Mouse (Mus musculus): Measurements from ENCODE around the gene Cplx3.

The Cplx3 gene

DNA sequence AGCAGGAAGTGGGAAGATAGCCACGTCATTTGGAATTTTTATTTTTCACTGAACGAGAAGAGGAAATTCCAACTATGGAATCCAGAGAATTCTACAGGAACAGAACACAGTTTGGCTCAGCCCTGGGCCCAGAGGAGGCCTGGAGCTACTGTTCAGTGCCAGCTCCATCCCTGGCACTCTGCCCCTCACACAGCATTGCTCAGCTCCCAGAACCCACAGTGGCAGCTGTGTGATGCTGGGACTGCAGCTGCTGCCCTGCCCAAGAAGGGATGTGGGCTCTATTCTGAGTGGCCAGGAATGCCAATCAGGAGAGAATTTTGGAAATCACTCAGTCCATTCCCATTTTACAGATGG is 4.8 kb downstream of the Cplx3 start:
- DNase-seq (ENCODE audit: low read depth, low spot score) = no peak

DNA sequence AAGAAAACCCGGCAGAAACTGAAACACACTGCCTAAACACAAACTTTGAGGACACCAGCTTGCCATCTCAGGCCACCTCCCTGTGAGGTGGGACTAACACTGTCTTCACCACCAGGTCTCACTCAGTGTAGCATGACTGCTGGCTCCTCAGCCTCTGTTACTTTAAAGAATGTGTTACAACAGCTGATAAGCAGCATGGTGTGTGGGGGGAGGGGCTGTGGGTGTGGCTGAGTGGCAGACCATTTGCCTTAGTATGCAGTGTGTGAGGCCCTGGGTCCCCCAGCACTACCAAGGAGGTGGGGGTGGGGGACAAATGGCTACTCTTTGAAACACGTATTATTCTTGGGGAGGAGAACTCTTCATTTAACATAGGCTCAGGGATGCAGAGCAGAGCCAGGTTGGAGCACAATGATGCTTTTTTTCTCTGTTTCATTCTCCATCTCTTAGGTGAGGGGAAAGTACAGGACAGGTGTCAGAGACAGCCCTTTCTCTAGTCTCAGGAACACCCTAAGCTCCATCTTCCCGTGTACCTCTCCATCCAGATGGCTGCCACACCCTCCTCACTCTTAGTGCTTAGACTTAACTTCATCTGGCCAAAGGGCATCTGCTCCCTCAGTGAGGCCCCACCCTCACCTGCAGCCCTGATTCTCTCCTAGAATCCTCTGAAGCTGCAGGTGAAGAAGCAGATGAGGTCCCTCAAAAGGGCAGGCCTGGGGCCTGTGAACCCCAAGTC is 5.3 kb downstream of the Cplx3 start:
- no peak for DNase-seq (ENCODE audit: low read depth, low spot score)

DNA sequence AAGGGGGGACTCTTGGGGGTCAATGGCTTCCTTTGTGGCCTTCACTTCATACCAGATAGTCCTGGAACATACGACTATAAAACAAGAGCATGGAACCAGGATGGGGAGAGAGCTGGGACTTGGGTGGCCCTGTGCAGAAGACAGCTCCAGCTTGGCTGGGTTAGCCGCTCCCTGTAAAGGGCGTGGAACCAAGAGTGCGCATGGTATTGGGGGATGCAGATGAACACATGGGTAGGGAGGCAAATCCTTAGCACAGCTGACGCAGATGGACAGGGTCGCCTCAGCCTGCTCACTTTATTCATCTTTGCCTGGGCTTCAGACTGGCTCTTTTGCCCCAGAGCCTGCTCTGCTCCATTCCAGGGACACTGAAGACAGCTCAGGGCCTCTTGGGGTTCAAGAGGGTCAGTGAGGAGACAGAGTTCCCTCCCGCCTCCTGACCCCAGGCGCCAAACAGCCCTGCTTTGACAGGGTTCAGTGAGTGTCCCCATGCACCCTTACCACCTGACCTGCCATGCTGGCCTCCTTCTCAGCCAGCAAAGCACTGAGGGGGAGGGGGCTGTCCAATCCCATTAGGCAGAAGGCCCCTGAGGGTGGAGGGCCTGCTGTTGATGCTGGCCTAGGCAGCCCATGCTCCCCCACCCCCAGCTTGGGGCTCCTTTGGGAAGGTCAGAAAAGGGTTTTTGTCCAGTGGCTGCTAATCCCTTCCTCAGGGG is 7.1 kb downstream of the Cplx3 start:
- DNase-seq (ENCODE audit: low read depth, low spot score) = no peak

DNA sequence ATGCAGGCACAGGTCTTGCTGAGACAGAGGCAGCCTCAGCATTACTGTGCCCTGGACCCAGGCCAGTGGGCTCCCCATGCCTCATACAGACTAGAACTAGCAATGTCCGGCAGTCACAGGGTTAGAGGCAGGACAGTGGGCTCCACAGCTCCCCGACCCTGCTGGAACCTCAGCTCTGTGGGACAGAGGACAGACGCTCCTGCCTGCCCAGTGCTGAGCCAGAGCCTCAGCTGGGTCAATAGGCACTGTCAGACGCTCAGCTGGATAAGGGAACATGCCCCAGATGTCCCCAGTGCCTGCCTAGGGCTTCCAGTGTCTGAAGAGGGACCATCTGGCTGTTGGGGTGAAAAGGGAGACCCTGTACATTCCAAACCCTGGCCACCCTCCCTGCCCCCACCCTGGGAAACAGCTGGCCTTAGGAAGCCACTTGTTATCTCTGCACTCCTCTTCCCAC is 8.1 kb downstream of the Cplx3 start:
- DNase-seq (ENCODE audit: low read depth, low spot score) = no peak

DNA sequence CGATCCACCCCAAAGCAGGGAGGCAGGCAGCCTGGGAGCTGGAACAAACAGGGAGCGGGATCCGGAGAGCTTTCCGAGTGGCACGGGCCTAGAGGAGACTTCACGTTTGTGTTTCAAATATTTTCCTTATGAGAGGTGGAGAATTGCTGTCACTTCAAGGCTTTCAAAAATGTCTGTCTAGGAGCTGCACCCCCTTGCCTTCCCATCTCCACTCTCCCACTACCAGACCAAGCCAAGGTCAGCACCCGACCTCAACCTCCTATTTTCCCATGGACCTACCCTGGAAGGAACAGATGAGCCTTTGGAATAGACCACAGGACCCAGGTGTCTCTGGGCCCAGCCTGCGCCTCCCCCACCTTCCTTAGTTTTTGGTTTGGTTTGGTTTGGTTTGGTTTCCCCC is 8.8 kb downstream of the Cplx3 start:
- DNase-seq (ENCODE audit: low read depth, low spot score) = no peak

DNA sequence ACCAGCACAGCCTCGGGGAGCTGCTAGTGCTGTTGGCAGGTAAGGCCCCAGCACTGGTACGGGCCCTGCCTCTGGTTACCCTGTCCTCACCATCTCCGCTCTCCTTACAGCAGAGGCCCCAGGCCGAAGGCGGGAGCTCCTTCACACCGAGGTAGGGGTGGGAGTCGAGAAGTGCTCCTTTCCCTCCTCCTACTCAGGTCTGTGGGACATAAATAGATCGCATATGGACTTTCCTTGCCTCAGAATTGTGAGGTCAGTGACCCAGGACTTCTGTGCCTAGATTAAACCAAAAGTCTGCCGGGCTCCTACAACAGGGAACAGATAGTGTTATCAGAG is 11.9 kb downstream of the Cplx3 start:
- DNase-seq (ENCODE audit: low read depth, low spot score) = no peak

DNA sequence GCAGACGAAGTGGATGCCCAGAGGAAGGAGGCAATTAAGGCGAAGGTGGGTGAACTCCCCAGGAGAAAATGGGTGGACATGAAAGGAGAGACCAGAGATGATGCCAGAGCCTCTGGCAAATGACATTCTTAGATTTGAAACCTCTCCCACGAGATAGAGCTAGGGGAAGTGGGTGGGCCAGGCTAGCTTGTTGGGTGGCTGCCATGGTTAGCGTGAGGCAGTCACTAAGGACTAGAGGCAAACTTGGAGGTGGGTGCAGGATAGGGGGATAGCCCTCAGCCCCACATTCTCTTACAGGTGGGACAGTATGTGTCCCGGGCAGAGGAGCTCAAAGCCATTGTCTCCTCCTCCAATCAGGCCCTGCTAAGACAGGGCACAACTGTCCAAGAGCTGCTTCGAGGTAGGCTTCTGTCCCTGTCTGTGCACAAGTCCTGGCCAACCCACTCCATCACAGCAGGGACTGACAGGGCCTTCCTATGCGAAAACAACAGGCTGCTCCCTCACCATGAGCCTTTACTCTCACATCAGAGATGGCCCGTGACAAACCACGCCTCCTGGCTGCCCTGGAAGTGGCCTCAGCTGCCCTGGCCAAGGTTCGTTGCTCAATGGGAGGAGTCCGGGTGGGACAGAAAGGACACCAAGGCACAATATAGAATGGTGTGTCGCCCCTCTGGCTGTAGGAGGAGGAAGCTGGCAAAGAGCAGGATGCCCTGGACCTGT is 12.5 kb downstream of the Cplx3 start:
- DNase-seq (ENCODE audit: low read depth, low spot score) = no peak

DNA sequence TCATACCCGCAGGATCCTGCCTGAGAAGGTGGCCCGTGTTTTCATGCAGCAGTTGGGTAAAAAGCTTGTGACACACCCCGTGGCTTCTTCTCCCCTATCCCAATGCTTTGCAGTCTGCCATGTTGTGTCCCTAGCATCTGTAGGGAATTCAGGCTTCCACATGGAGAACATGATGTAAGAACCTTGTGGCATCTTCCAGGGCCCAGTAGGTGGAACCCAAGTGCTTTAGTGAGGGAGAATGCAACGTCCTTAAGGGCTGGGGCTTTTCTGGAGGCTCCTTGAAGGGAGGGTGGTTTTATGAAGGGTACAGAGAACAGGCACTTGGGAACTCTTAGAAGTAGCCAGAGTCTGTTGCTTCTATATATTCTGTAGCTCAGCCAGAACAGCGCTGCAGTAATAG is 15.4 kb downstream of the Cplx3 start:
- no peak for DNase-seq (ENCODE audit: low read depth, low spot score)

DNA sequence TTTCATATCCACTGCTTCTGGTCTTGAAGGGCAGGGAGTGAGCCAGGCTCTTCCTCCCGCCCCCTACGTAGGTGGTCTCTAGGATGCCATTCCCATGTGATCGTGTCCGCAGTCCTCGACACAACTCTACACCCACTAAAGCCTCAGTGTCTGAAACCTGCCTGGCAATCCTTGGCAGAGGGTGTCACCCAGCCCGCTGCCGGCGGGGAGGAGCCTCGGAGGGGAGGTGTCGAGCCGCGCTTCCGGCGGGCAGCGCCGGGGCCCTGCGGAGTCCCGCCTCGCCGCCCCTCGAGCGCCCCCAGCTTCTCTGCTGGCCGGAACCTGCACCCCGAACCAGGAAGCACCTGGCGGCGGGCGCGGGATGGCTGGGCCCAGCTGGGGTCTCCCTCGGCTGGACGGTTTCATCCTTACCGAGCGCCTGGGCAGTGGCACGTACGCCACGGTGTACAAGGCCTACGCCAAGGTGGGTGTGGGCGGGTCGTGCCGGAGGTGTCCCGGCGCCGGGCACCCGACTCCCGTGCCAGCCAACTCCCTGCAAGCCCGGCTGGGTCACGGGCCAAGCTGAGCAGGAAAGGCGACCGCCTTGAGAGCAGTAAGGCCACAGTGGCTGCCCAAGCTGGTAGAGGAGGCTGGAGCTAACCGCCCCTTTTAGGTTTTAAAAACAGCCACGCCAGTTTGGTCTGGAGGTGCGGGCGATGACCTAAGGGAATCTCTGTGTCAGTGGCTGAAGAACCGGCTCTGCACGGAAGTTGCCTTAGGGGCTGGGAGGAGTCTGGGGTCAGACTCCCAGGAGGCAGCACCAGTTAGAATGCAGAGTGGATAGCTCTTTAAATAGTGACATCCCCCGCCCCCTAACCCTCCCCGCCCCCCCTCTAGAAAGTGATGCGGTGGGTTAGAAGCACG is 16.6 kb downstream of the Cplx3 start, which contains the start of gene Ulk3:
Gene Ulk3 (plus strand): TSS at position 229 of the 903 bp plus-strand sequence.
- no peak for DNase-seq (ENCODE audit: low read depth, low spot score)

DNA sequence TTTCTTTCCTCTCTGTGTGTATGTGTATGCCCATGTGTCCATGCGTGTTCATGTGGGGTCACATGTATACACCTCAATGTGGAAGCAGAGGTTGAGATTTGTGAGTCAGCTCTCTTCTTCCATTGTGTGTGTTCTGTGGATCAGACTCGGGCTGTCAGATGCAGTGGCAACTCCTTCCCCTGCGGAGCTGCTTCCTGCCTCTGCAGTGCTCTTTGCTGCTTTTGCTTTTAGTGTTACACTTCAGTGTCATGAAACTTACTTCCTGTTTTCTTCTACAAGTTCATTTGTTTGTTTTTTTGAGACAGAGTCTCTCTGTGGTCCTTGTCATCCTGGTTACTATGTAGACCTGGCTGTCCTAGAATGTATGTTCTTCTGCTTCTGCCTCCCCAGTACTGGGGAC is 21.1 kb downstream of the Cplx3 start:
- no peak for DNase-seq (ENCODE audit: low read depth, low spot score)

DNA sequence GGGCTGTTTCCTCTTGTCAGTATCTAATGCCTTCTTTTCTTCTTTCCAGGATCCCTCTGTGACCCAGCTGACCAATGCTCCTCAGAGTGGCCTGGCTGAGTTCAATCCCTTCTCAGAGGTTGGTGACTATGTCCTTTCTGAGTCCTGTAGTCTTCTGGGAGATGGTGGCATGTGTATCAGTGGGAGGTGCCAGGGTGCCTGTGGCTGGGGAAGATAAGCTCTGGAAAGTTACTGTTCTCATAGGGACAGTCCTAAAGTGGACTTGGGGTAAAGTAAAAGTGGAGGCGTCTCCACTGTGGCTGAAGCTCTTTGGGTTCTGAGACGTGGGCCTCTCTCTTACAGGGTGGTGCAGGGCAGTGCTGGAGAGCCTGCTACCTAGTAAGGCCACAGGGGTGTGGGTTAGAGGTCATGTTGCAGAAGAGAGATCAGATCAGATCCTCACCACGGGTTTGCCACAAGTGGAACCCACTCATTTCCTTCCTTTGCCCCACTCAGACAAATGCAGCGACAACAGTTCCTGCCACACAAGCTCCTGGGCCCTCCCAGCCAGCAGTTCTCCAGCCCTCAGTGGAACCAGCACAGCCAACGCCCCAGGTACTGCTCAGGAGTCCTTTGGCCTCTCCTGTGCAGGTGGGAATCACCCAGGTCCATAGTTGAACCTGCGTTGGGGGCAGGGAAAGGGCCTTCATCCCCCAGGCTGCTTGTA is 28.8 kb downstream of the Cplx3 start:
- no peak for DNase-seq (ENCODE audit: low read depth, low spot score)

DNA sequence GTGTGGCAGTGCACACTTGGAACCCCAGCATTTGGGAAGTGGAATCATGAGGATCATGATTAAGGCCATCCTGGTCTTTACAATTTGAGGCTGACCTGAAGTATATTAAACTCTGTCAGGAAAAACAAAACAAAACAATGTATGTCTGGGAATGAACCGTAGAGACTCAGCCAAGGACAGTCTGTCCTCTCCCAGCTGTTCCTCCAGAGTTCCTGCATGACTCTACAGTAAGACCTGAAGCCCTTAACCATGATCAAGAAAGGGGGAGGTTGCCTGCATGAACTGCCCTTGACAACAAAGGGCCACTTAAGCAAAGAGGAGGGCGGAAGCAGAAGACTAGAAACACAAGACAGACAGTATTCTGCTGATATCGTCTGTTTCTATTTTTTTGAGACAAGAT is 30.5 kb downstream of the Cplx3 start:
- no peak for DNase-seq (ENCODE audit: low read depth, low spot score)

DNA sequence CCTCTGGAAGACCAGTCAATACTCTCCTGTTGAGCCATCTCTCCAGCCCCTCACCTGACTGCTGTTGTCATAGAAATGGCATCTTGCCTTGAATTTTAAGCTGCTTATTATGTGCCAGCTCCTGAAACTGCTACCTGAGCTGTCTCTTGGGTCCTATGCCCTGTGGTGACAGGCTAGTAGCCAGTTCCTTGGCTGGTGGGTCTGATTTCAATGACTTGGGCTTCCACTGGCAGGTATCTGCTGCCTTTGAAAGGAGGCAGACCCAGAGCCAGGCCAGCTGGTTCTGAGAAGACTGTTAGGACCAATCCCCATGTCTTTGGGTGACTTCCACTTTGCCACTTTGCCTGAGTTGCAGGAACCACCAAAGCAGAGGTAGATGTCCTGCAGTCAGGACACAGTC is 31.7 kb downstream of the Cplx3 start:
- DNase-seq (ENCODE audit: low read depth, low spot score) = no peak

DNA sequence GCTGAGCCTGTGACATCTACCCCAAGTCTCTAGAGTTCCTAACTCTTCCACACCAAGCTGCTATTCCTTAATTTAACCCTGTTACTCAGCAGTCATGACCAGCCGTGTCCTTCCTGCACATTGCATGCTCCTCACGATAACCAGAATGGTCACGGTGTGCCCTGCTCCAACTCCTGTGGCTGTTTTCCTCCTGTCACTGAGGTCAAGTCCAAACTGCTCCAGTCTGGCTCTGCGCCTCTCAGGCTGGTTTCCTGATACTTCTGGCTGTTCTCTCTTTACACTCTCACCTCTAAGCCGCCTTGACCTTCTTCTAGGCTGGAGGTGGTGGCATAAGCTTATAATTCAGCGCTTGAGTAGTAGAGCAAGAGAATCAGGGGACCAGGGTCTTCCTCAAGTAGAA is 37.6 kb downstream of the Cplx3 start:
- no peak for DNase-seq (ENCODE audit: low read depth, low spot score)

DNA sequence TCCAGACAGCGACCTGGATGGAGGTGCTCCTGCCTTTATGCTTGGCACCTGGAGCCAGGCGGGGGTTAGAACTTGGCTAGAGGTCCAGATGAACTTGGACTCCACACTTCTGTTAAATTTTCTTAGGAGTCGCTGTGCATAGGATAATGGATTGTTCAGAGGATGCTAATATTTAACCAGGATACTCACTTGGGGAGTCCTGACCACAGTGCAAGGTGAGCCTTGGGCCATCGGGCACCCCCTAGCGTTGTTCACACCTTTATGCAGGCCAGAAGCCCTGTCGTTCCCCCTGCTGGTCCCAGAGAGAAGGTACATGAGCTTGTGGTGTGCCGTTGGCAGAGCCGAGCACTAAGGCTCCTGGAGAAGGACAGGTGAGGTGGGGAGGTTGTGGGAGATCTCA is 39.2 kb downstream of the Cplx3 start:
- no peak for DNase-seq (ENCODE audit: low read depth, low spot score)

DNA sequence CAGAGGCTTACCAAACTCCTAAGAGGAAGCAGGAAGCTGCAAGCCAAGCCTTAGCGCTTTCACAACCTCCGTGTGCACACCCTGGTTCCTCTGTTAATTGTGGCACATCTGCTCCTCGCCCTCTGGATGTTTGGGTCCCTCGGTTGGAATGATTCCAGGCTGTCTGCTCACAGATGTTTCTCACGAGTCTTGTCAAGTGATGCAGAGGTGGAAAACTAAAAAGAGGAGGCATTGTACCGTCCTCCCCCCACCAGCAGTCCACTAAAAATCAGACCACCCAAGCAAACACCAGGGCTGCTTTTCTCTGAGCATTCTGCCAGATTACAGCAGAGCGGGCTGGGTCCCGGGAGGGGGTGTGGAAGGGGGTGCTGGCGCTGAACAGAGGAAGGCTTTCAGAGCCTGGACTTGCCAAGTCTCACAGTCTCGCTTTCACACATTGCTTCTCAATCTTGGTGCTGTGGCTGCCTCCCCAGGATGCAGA is 40.3 kb downstream of the Cplx3 start:
- no peak for DNase-seq (ENCODE audit: low read depth, low spot score)

DNA sequence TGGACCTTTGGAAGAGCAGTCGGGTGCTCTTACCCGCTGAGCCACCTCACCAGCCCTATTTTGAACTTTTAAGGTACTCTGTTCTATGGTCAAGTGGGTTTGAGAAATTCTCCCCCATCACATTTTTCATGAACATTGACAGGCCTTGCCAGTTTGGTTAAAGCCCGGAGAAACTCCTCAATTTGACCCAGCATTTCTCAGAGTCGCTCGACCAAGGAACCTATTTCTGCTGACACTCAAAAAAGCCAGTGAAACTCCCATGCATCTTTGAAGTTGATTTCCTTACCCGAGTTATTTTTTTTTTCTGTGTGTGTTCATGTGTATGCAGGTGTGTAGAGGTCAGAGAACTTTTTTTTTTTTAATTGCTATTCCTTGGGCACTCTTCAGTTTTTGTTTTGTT is 41.5 kb downstream of the Cplx3 start:
- no peak for DNase-seq (ENCODE audit: low read depth, low spot score)

DNA sequence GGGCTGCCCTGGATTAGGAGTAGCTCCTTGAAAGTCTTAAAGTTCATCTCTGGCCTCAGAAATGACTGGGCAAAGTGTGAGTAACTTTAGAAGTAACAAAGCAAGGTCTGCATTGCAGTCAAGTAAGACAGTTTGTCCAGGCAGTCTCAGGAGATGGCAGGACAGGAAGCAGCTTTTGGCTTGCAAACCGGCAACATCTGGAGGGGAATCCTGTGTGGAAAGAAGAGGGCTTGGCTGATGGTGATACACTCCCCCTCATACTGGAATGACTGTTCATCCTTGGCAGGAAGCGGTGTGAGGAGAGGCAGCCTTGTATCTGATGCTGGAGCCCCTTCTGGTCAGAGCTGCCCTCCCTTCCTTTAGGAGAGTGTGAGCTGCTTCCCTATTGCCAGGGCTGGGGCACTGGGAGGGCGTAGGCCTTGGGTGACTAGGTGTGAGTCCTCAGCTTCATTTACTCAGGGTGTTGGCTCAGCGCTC is 43.1 kb downstream of the Cplx3 start:
- no peak for DNase-seq (ENCODE audit: low read depth, low spot score)

DNA sequence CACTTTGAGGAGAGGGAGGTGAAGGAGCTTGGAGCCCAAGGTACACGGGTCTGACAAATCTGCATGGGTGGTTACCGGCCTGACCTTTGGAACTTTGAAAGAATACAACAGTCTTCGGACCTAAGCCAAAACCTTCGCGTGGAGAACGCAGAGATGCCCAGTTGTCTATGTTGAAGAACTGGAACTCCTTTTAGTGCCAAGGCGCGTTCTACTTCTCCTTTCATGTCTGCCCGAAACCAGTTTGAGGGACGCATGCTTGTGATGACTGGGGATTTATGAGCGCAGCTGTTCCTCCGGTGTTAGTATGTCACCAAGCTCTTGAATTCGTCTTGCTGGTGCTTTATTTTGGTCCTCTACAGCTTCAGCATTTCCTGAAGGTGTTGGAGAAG is 44.4 kb downstream of the Cplx3 start:
- DNase-seq (ENCODE audit: low read depth, low spot score) = no peak

DNA sequence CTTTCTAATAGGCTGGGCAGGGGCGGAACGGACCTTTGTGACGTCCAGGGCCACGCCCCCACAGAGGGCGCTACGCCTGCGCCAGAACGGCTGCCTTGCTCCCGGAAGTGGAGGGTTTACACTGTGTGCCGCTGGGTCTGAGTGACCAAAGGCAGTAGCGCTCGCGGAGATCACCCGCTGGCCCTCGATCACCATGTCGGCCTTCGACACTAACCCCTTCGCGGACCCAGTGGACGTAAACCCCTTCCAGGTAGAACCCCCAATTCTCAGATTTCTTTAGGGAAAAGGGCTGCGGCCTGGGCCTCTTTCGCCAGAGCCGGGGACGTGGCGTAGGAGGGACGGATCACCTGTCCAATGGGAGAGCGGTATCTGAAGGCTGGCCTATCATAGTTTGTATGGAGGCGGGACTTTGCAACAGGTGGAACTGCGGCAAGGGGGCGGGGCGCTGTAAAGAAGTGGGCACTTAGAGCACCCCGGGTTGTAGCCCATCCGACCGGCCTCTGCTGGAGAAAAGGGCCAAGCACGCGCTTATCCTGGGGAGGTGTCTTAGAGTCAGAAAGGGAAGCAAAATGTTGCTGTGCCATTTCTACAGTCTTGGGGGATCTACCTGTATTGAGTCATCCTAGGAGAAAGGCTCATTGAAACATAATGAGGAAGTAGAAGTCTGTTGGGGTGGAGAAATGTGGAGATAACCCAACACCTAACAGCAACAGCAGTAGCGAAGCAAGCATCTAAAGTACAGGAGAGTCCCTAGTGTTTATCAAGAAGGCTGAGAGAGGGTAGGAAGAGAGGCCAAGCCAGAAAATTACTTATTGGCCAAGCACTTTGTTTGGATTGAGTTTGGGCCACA is 45.0 kb downstream of the Cplx3 start, which contains the start of gene Scamp2:
Gene Scamp2 (plus strand): TSS at position 83 of the 850 bp plus-strand sequence.
- DNase-seq (ENCODE audit: low read depth, low spot score) = peak; percentile 89

All from embryo, embryonic 11.5 days (tissue).